Mouse (Mus musculus): ENCODE results near the gene Wdr25.

- no peak for TF ChIP-seq MAX (IDR thresholded peaks at IDR 0.05; ENCODE audit: low read length)
- TF ChIP-seq CTCF (IDR thresholded peaks at IDR 0.05 in 2 of 3, conservative IDR thresholded peaks at IDR 0.05 in 1 of 3; ENCODE audit: control insufficient read depth in 1 of 3, insufficient read depth in 1 of 3, low read depth in 2 of 3, low read length in 3 of 3, poor library complexity in 1 of 3, severe bottlenecking in 1 of 3) = no peak
- no peak for TF ChIP-seq EP300 (IDR thresholded peaks at IDR 0.05; ENCODE audit: low read depth in 1 of 2, low read length in 2 of 2)
- no peak for TF ChIP-seq POLR2A (IDR thresholded peaks at IDR 0.05; ENCODE audit: control insufficient read depth in 1 of 2, insufficient read depth in 1 of 2, low read depth in 1 of 2, low read length in 2 of 2, poor library complexity in 1 of 2)
- TF ChIP-seq BHLHE40 (IDR thresholded peaks at IDR 0.05; ENCODE audit: borderline replicate concordance, low read depth, low read length) = no peak
- no peak for TF ChIP-seq HCFC1 (IDR thresholded peaks at IDR 0.05; ENCODE audit: low read depth, low read length)
- no peak for TF ChIP-seq GATA1 (IDR thresholded peaks at IDR 0.05; ENCODE audit: low read depth, low read length)
- no peak for TF ChIP-seq ELF1 (IDR thresholded peaks at IDR 0.05; ENCODE audit: low read depth, low read length)
- no peak for TF ChIP-seq RCOR1 (IDR thresholded peaks at IDR 0.05; ENCODE audit: low read depth, low read length)
- no peak for TF ChIP-seq SMC3 (IDR thresholded peaks at IDR 0.05; ENCODE audit: low read depth, low read length)
- TF ChIP-seq CHD1 (IDR thresholded peaks at IDR 0.05; ENCODE audit: low read depth, low read length) = no peak
Measured at GRCm38 (mm10) chr12:108971446-108971845, 78.0 kb downstream of the Wdr25 start.
